Mouse (Mus musculus): ENCODE data around the gene Ccdc62. TPM values are rescaled to one million over a fixed set of nuclear protein-coding genes. Genes with fewer than 3 reads are reported as not detected.
A peak's percentile ranks its signal among the peaks of the same experiment; 100 is the strongest.

Gene Ccdc62
- polyA plus RNA-seq, 1 experiment from 2014 or later = 7.0 TPM

GRCm38 (mm10) chr5:123972453-123972852 lies 42.0 kb downstream of the Ccdc62 start:
- Histone ChIP-seq H3K4me2 (replicated peaks) (no peak overlapping the region), H3K4me3 (no peak overlapping the region), H3K4me1 (peaks cover 17% of the 10 kb centered on the region), H3K27ac (no peak overlapping the region), H3K9ac (no peak overlapping the region), H3K27me3 (peaks cover 35% of the 10 kb centered on the region), H3K36me3 (no peaks in the 10 kb centered on the region), H3K9me3 (no peaks in the 10 kb centered on the region)
- WGBS = 74% methylated on average over 6 of the region's 6 CpGs
- no peak for ATAC-seq (ENCODE audit: low FRiP score, low read depth)

- H3K9me3 ChIP-seq = no peaks in the 10 kb centered on the region
- peaks cover 21% of the 10 kb centered on the region for H3K4me1 ChIP-seq
- WGBS = under 1% methylated on average over 94 of the region's 106 CpGs
- H3K27ac ChIP-seq = no peak within 1 kb of the TSS
- peak; percentile 79 for ATAC-seq (ENCODE audit: low FRiP score, low read depth)
- peak within 1 kb of the TSS; percentile 74 for H3K4me3 ChIP-seq
- peak within 1 kb of the TSS; percentile 80 for H3K9ac ChIP-seq
- no peaks in the 10 kb centered on the region for H3K36me3 ChIP-seq
- H3K4me2 ChIP-seq (replicated peaks) = peak within 1 kb of the TSS; percentile 89
- peaks cover 35% of the 10 kb centered on the region for H3K27me3 ChIP-seq
Measured at GRCm38 (mm10) chr5:123973299-123974178, 43.1 kb downstream of the Ccdc62 start, which contains the start of gene Hip1r. Hip1r (plus strand) TSS chr5:123973628.

GRCm38 (mm10) chr5:123974179-123974485 lies 43.7 kb downstream of the Ccdc62 start:
- no peak for ATAC-seq (ENCODE audit: low FRiP score, low read depth)
- Histone ChIP-seq H3K36me3 (no peaks in the 10 kb centered on the region), H3K4me2 (replicated peaks) (peak overlapping the region; percentile 89), H3K4me1 (peaks cover 21% of the 10 kb centered on the region), H3K27me3 (peaks cover 35% of the 10 kb centered on the region), H3K9ac (peak overlapping the region; percentile 80), H3K27ac (no peak overlapping the region), H3K9me3 (no peaks in the 10 kb centered on the region), H3K4me3 (peak overlapping the region; percentile 74)
- 1% methylated on average over 14 of the region's 14 CpGs for WGBS

- H3K4me2 ChIP-seq (replicated peaks) = peak overlapping the region; percentile 89
- no peaks in the 10 kb centered on the region for H3K36me3 ChIP-seq
- peak overlapping the region; percentile 74 for H3K4me3 ChIP-seq
- no peaks in the 10 kb centered on the region for H3K9me3 ChIP-seq
- no peak overlapping the region for H3K9ac ChIP-seq
- peaks cover 26% of the 10 kb centered on the region for H3K4me1 ChIP-seq
- no peak overlapping the region for H3K27ac ChIP-seq
- no peak for ATAC-seq (ENCODE audit: low FRiP score, low read depth)
- WGBS = 20% methylated on average over 11 of the region's 11 CpGs
- peaks cover 35% of the 10 kb centered on the region for H3K27me3 ChIP-seq
Measured at GRCm38 (mm10) chr5:123974616-123975111, 44.2 kb downstream of the Ccdc62 start.

- Histone ChIP-seq H3K4me3 (no peak overlapping the region), H3K9me3 (no peaks in the 10 kb centered on the region), H3K27ac (no peak overlapping the region), H3K4me2 (replicated peaks) (no peak overlapping the region; the same call in 1 of the 2 replicates), H3K4me1 (peaks cover 31% of the 10 kb centered on the region), H3K9ac (no peak overlapping the region), H3K36me3 (no peaks in the 10 kb centered on the region), H3K27me3 (peaks cover 32% of the 10 kb centered on the region)
- ATAC-seq (ENCODE audit: low FRiP score, low read depth) = no peak
- 64% methylated on average over 6 of the region's 6 CpGs for WGBS
Measured at GRCm38 (mm10) chr5:123975668-123976180, 45.2 kb downstream of the Ccdc62 start.

GRCm38 (mm10) chr5:123977231-123977630 lies 46.8 kb downstream of the Ccdc62 start:
- Histone ChIP-seq H3K9me3 (no peaks in the 10 kb centered on the region), H3K4me1 (peaks cover 31% of the 10 kb centered on the region), H3K36me3 (no peaks in the 10 kb centered on the region), H3K4me3 (no peak overlapping the region), H3K4me2 (replicated peaks) (no peak overlapping the region), H3K9ac (no peak overlapping the region), H3K27ac (no peak overlapping the region), H3K27me3 (peaks cover 32% of the 10 kb centered on the region)
- ATAC-seq (ENCODE audit: low FRiP score, low read depth) = no peak
- WGBS = 18% methylated on average over 3 of the region's 3 CpGs

GRCm38 (mm10) chr5:123978131-123978530 lies 47.7 kb downstream of the Ccdc62 start:
- WGBS = 82% methylated on average over 5 of the region's 5 CpGs
- no peak overlapping the region for H3K4me3 ChIP-seq
- no peak overlapping the region for H3K9ac ChIP-seq
- no peak overlapping the region for H3K27ac ChIP-seq
- peaks cover 26% of the 10 kb centered on the region for H3K27me3 ChIP-seq
- H3K4me1 ChIP-seq = peaks cover 31% of the 10 kb centered on the region
- no peaks in the 10 kb centered on the region for H3K36me3 ChIP-seq
- no peak for ATAC-seq (ENCODE audit: low FRiP score, low read depth)
- no peak overlapping the region for H3K4me2 ChIP-seq (replicated peaks)
- H3K9me3 ChIP-seq = no peaks in the 10 kb centered on the region

- 63% methylated on average over 18 of the region's 18 CpGs for WGBS
- no peak overlapping the region for H3K27ac ChIP-seq
- no peak overlapping the region for H3K9ac ChIP-seq
- peaks cover 22% of the 10 kb centered on the region for H3K27me3 ChIP-seq
- ATAC-seq (ENCODE audit: low FRiP score, low read depth) = no peak
- peaks cover 30% of the 10 kb centered on the region for H3K4me1 ChIP-seq
- no peak overlapping the region for H3K4me2 ChIP-seq (replicated peaks)
- no peaks in the 10 kb centered on the region for H3K36me3 ChIP-seq
- H3K9me3 ChIP-seq = no peaks in the 10 kb centered on the region
- no peak overlapping the region for H3K4me3 ChIP-seq
Measured at GRCm38 (mm10) chr5:123979221-123979979, 48.9 kb downstream of the Ccdc62 start.

GRCm38 (mm10) chr5:123979980-123980369 lies 49.5 kb downstream of the Ccdc62 start:
- Histone ChIP-seq H3K4me3 (no peak overlapping the region), H3K36me3 (no peaks in the 10 kb centered on the region), H3K4me2 (replicated peaks) (no peak overlapping the region), H3K9me3 (no peaks in the 10 kb centered on the region), H3K27me3 (peaks cover 16% of the 10 kb centered on the region), H3K9ac (no peak overlapping the region), H3K27ac (no peak overlapping the region), H3K4me1 (peaks cover 24% of the 10 kb centered on the region)
- 50% methylated on average over 4 of the region's 4 CpGs for WGBS
- no peak for ATAC-seq (ENCODE audit: low FRiP score, low read depth)

- no peak overlapping the region for H3K27ac ChIP-seq
- WGBS = 78% methylated on average over 9 of the region's 9 CpGs
- H3K36me3 ChIP-seq = no peaks in the 10 kb centered on the region
- H3K4me2 ChIP-seq (replicated peaks) = no peak overlapping the region
- no peak overlapping the region for H3K9ac ChIP-seq
- no peak overlapping the region for H3K4me3 ChIP-seq
- peaks cover 22% of the 10 kb centered on the region for H3K4me1 ChIP-seq
- no peak for ATAC-seq (ENCODE audit: low FRiP score, low read depth)
- H3K27me3 ChIP-seq = peaks cover 9% of the 10 kb centered on the region; the same call in 1 of the 2 replicates
- no peaks in the 10 kb centered on the region for H3K9me3 ChIP-seq
Measured at GRCm38 (mm10) chr5:123980521-123981249, 50.2 kb downstream of the Ccdc62 start.

- Histone ChIP-seq H3K36me3 (no peaks in the 10 kb centered on the region), H3K27ac (no peak overlapping the region), H3K9me3 (no peaks in the 10 kb centered on the region), H3K4me3 (no peak overlapping the region), H3K9ac (no peak overlapping the region), H3K27me3 (peaks cover 4% of the 10 kb centered on the region; the same call in 1 of the 2 replicates), H3K4me1 (peaks cover 22% of the 10 kb centered on the region), H3K4me2 (replicated peaks) (no peak overlapping the region)
- 77% methylated on average over 6 of the region's 6 CpGs for WGBS
- ATAC-seq (ENCODE audit: low FRiP score, low read depth) = no peak
Measured at GRCm38 (mm10) chr5:123981250-123981554, 50.7 kb downstream of the Ccdc62 start.

All from limb, embryonic 13.5 days (tissue).